Mouse (Mus musculus): ENCODE measurements around the gene Emc10. TPM values are rescaled to one million over a fixed set of nuclear protein-coding genes. Genes with fewer than 3 reads are reported as not detected.

Gene Emc10
- polyA plus RNA-seq, 1 experiment from 2014 or later: 76.4 TPM

GRCm38 (mm10) chr7:44467811-44468411 lies 28.4 kb downstream of the Emc10 start, which contains the start of gene Josd2:
Gene Josd2, plus strand, starts transcription at chr7:44467980.
- 0% methylated on average over 42 of the region's 42 CpGs for WGBS
- DNase-seq (ENCODE audit: low spot score) (peak; percentile 99), ATAC-seq (replicated peaks; ENCODE audit: insufficient number of reproducible peaks, low FRiP score, low TSS enrichment, low read depth) (peak; percentile 94)
- H3K27ac ChIP-seq (replicated peaks; ENCODE audit: low read depth, low read length): no peak within 1 kb of the TSS; the same call in none of the 2 replicates
- H3K9me3 ChIP-seq (replicated peaks; ENCODE audit: control insufficient read depth, low read length): no peaks in the 10 kb centered on the region
- H3K4me2 ChIP-seq (ENCODE audit: low read depth, low read length): peak within 1 kb of the TSS; percentile 43
- H3K4me3 ChIP-seq (ENCODE audit: low read depth, low read length): peak within 1 kb of the TSS; percentile 67
- no peaks in the 10 kb centered on the region for H3K36me3 ChIP-seq (replicated peaks; ENCODE audit: control insufficient read depth, insufficient read depth, low read depth, low read length)
- H3K27me3 ChIP-seq (ENCODE audit: control insufficient read depth, insufficient read depth, low read length): peaks cover 8% of the 10 kb centered on the region
- peaks cover 6% of the 10 kb centered on the region; the same call in 1 of the 2 replicates for H3K4me1 ChIP-seq (ENCODE audit: control insufficient read depth, insufficient read depth, low read length)
- peak within 1 kb of the TSS; percentile 75 for H3K9ac ChIP-seq (replicated peaks; ENCODE audit: low read length)

GRCm38 (mm10) chr7:44466888-44467311 lies 29.4 kb downstream of the Emc10 start:
- Histone ChIP-seq H3K27ac (replicated peaks; ENCODE audit: low read depth, low read length) (no peak overlapping the region; the same call in 1 of the 2 replicates), H3K4me3 (ENCODE audit: low read depth, low read length) (no peak overlapping the region), H3K9ac (replicated peaks; ENCODE audit: low read length) (no peak overlapping the region), H3K4me1 (ENCODE audit: control insufficient read depth, insufficient read depth, low read length) (peaks cover 6% of the 10 kb centered on the region), H3K27me3 (ENCODE audit: control insufficient read depth, insufficient read depth, low read length) (peaks cover 18% of the 10 kb centered on the region), H3K4me2 (ENCODE audit: low read depth, low read length) (no peak overlapping the region), H3K36me3 (replicated peaks; ENCODE audit: control insufficient read depth, insufficient read depth, low read depth, low read length) (no peaks in the 10 kb centered on the region), H3K9me3 (replicated peaks; ENCODE audit: control insufficient read depth, low read length) (no peaks in the 10 kb centered on the region)
- no peak for DNase-seq (ENCODE audit: low spot score)
- 84% methylated on average over 16 of the region's 16 CpGs for WGBS
- no peak for ATAC-seq (replicated peaks; ENCODE audit: insufficient number of reproducible peaks, low FRiP score, low TSS enrichment, low read depth)

GRCm38 (mm10) chr7:44466006-44466887 lies 30.1 kb downstream of the Emc10 start:
- Histone ChIP-seq H3K27me3 (ENCODE audit: control insufficient read depth, insufficient read depth, low read length) (peaks cover 24% of the 10 kb centered on the region), H3K4me3 (ENCODE audit: low read depth, low read length) (no peak overlapping the region), H3K4me1 (ENCODE audit: control insufficient read depth, insufficient read depth, low read length) (peaks cover 6% of the 10 kb centered on the region), H3K36me3 (replicated peaks; ENCODE audit: control insufficient read depth, insufficient read depth, low read depth, low read length) (no peaks in the 10 kb centered on the region), H3K9ac (replicated peaks; ENCODE audit: low read length) (no peak overlapping the region), H3K9me3 (replicated peaks; ENCODE audit: control insufficient read depth, low read length) (no peaks in the 10 kb centered on the region), H3K4me2 (ENCODE audit: low read depth, low read length) (no peak overlapping the region), H3K27ac (replicated peaks; ENCODE audit: low read depth, low read length) (no peak overlapping the region)
- WGBS: 74% methylated on average over 10 of the region's 10 CpGs
- ATAC-seq (replicated peaks; ENCODE audit: insufficient number of reproducible peaks, low FRiP score, low TSS enrichment, low read depth) (no peak), DNase-seq (ENCODE audit: low spot score) (no peak)

GRCm38 (mm10) chr7:44465111-44465510 lies 31.2 kb downstream of the Emc10 start, which contains the start of gene Aspdh:
Gene Aspdh, plus strand, starts transcription at chr7:44465391.
- Histone ChIP-seq H3K9me3 (replicated peaks; ENCODE audit: control insufficient read depth, low read length) (no peaks in the 10 kb centered on the region), H3K36me3 (replicated peaks; ENCODE audit: control insufficient read depth, insufficient read depth, low read depth, low read length) (no peaks in the 10 kb centered on the region), H3K27me3 (ENCODE audit: control insufficient read depth, insufficient read depth, low read length) (peaks cover 32% of the 10 kb centered on the region), H3K27ac (replicated peaks; ENCODE audit: low read depth, low read length) (no peak within 1 kb of the TSS), H3K4me1 (ENCODE audit: control insufficient read depth, insufficient read depth, low read length) (peaks cover 6% of the 10 kb centered on the region), H3K9ac (replicated peaks; ENCODE audit: low read length) (no peak within 1 kb of the TSS), H3K4me2 (ENCODE audit: low read depth, low read length) (no peak within 1 kb of the TSS), H3K4me3 (ENCODE audit: low read depth, low read length) (no peak within 1 kb of the TSS)
- 70% methylated on average over 1 of the region's 2 CpGs for WGBS
- ATAC-seq (replicated peaks; ENCODE audit: insufficient number of reproducible peaks, low FRiP score, low TSS enrichment, low read depth) (no peak), DNase-seq (ENCODE audit: low spot score) (no peak)

GRCm38 (mm10) chr7:44464511-44464910 lies 31.8 kb downstream of the Emc10 start:
- Histone ChIP-seq H3K4me1 (ENCODE audit: control insufficient read depth, insufficient read depth, low read length) (peaks cover 6% of the 10 kb centered on the region), H3K4me2 (ENCODE audit: low read depth, low read length) (no peak overlapping the region), H3K36me3 (replicated peaks; ENCODE audit: control insufficient read depth, insufficient read depth, low read depth, low read length) (no peaks in the 10 kb centered on the region), H3K27ac (replicated peaks; ENCODE audit: low read depth, low read length) (no peak overlapping the region), H3K27me3 (ENCODE audit: control insufficient read depth, insufficient read depth, low read length) (peaks cover 32% of the 10 kb centered on the region), H3K4me3 (ENCODE audit: low read depth, low read length) (no peak overlapping the region), H3K9me3 (replicated peaks; ENCODE audit: control insufficient read depth, low read length) (no peaks in the 10 kb centered on the region), H3K9ac (replicated peaks; ENCODE audit: low read length) (no peak overlapping the region)
- peak; percentile 28 for DNase-seq (ENCODE audit: low spot score)
- 27% methylated on average over 4 of the region's 4 CpGs for WGBS
- ATAC-seq (replicated peaks; ENCODE audit: insufficient number of reproducible peaks, low FRiP score, low TSS enrichment, low read depth): no peak

- ATAC-seq (replicated peaks; ENCODE audit: insufficient number of reproducible peaks, low FRiP score, low TSS enrichment, low read depth): no peak
- Histone ChIP-seq H3K9ac (replicated peaks; ENCODE audit: low read length) (no peak overlapping the region), H3K27ac (replicated peaks; ENCODE audit: low read depth, low read length) (no peak overlapping the region), H3K9me3 (replicated peaks; ENCODE audit: control insufficient read depth, low read length) (no peaks in the 10 kb centered on the region), H3K4me2 (ENCODE audit: low read depth, low read length) (no peak overlapping the region), H3K4me1 (ENCODE audit: control insufficient read depth, insufficient read depth, low read length) (peaks cover 6% of the 10 kb centered on the region), H3K36me3 (replicated peaks; ENCODE audit: control insufficient read depth, insufficient read depth, low read depth, low read length) (no peaks in the 10 kb centered on the region), H3K27me3 (ENCODE audit: control insufficient read depth, insufficient read depth, low read length) (peaks cover 32% of the 10 kb centered on the region), H3K4me3 (ENCODE audit: low read depth, low read length) (no peak overlapping the region)
- 87% methylated on average over 10 of the region's 10 CpGs for WGBS
- DNase-seq (ENCODE audit: low spot score): no peak
Observed at GRCm38 (mm10) chr7:44463556-44464225, 32.6 kb downstream of the Emc10 start.

GRCm38 (mm10) chr7:44463056-44463425 lies 33.3 kb downstream of the Emc10 start:
- peaks cover 3% of the 10 kb centered on the region for H3K4me1 ChIP-seq (ENCODE audit: control insufficient read depth, insufficient read depth, low read length)
- H3K9ac ChIP-seq (replicated peaks; ENCODE audit: low read length): no peak overlapping the region; the same call in 1 of the 2 replicates
- H3K27me3 ChIP-seq (ENCODE audit: control insufficient read depth, insufficient read depth, low read length): peaks cover 32% of the 10 kb centered on the region
- no peak for DNase-seq (ENCODE audit: low spot score)
- H3K9me3 ChIP-seq (replicated peaks; ENCODE audit: control insufficient read depth, low read length): no peaks in the 10 kb centered on the region
- no peak for ATAC-seq (replicated peaks; ENCODE audit: insufficient number of reproducible peaks, low FRiP score, low TSS enrichment, low read depth)
- no peaks in the 10 kb centered on the region for H3K36me3 ChIP-seq (replicated peaks; ENCODE audit: control insufficient read depth, insufficient read depth, low read depth, low read length)
- WGBS: 26% methylated on average over 8 of the region's 8 CpGs
- H3K27ac ChIP-seq (replicated peaks; ENCODE audit: low read depth, low read length): no peak overlapping the region
- H3K4me3 ChIP-seq (ENCODE audit: low read depth, low read length): peak overlapping the region; percentile 24; the same call in 1 of the 2 replicates
- H3K4me2 ChIP-seq (ENCODE audit: low read depth, low read length): no peak overlapping the region; the same call in 1 of the 2 replicates

Measured in embryonic facial prominence, embryonic 11.5 days (tissue).